Mouse (Mus musculus): ENCODE data around the gene Dach1. TPM values are rescaled to one million over a fixed set of nuclear protein-coding genes. Genes with fewer than 3 reads are reported as not detected.
A peak's percentile ranks its signal among the peaks of the same experiment; 100 is the strongest.

Gene Dach1
- total RNA-seq, 2 experiments from 2014 or later, result 2.7 to 5.6 TPM

GRCm38 (mm10) chr14:98035261-98035660 is 134.3 kb downstream of the Dach1 start:
- DNase-seq, result no peak

DNA sequence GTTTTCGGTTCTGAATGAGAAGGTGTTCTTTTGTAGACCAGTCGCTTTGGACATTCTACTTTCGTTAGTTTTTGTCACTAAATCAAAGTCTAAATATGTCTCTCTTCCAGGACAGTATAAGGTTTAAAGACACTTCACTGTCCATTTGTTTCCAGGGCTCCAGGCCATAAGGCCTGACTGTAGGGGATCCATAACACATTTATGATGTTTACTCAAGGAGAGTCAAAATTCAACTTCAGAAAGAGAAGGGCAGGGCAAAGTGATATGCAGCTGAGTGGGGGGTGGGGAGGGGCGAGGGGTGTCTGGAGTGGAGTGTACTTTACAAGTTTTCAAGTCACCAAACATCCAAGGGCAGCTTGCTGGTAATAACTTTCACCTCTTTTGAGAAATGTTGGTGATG is 146.0 kb downstream of the Dach1 start:
- DNase-seq, result no peak

GRCm38 (mm10) chr14:98014053-98014452 is 155.5 kb downstream of the Dach1 start:
- no peak for DNase-seq

DNA sequence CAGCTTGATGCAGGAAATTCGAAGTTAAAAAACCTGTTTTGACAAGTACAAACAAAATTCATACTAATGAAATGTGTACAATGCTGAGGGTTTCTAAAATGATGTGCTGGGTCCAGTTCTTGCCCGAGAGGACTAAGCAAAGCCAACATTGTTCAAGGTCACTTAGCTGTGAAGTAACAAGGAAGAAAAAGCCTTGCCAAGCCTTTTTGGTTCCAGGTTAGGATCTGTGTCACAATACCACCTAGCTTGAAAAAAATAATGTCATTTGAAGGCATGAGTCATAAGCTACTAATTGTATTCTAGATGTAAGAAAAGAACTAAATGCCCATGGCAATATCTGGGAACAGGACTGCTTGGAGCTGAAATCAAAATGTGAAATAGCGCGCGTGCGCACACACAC is 161.1 kb downstream of the Dach1 start:
- no peak for DNase-seq

GRCm38 (mm10) chr14:98002021-98002680 is 167.4 kb downstream of the Dach1 start:
- no peak for DNase-seq

DNA sequence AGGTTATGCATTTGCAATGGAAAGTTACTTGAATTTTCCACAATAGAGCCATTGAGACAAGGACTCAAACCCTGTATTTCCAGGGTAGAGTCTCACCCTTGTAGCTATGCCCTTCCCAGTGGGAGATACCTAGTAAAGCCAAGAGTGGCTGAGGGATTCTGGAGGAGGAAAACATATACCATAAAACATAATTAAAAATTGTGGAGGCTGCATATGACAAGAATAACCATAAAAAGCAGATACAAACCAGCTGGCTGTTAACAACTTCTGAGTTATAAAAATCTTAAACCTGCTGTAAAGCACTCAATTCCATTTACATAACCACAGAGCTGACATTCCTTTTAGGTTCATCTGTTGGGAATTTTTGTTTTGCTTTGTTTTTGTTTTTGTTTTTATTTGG is 171.0 kb downstream of the Dach1 start:
- DNase-seq, result no peak

DNA sequence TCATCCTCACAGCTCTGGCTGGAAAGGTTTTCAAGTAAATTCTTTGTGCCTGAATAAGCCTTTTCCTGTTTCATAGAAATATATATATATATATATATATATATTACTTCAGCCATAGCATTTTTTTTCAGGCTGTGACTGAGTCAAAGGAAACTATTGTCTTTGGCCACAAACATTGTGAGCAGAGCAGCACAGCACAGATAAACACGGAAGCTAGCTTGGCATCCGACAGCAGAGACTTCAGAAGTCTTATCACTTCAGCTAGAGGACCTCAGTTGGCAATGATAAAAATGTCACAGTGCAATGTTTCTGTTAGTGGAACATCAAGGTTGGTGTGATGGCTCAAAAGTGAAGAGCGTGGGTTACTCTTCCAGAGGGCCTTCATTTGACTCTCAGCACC is 186.3 kb downstream of the Dach1 start:
- no peak for DNase-seq

GRCm38 (mm10) chr14:97982676-97983075 is 186.9 kb downstream of the Dach1 start:
- no peak for DNase-seq

DNA sequence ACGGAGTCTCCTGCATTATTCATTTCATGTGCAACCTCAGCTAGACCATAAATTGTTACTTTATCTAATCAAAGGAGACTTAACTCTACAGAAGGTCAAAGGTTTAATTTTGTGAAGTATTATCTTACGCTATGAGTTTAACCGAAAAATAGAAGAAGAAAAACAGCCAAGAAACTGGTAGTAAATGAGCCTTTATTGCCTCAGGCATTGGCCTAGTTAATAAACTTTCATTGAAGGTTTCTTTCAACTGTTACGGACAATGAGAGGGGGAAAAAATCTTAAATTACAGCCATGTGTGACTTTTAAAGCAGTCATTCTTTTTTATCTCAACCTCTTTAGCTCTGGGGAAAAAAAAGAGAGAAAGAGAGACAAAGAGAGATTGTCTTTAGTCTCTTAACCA is 188.7 kb downstream of the Dach1 start:
- DNase-seq, result no peak

GRCm38 (mm10) chr14:97976091-97976490 is 193.5 kb downstream of the Dach1 start:
- no peak for DNase-seq

DNA sequence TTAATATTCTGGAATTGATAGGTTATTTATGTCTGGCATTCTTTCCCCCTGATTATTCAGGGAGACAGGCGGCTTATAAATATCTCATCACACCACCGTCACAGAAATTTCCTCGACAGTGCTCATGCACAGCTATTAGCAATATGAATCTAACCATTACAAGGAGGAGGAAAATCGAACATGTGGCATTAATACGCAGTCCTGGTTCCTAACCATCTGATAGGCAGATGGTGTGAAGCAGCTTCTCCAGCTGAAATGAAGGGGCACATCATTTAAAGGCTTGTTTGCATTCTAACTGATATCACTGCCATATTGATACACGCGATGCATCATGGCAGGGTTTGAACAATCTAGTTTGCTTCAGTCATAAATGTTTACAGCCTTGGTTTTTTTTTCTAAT is 194.1 kb downstream of the Dach1 start:
- no peak for DNase-seq

- no peak for DNase-seq
These were observed 205.0 kb downstream of the Dach1 start for GRCm38 (mm10) chr14:97964543-97965069.

GRCm38 (mm10) chr14:97963624-97964023 is 205.9 kb downstream of the Dach1 start:
- DNase-seq, result no peak

GRCm38 (mm10) chr14:97956356-97956755 is 213.2 kb downstream of the Dach1 start:
- DNase-seq, result no peak

DNA sequence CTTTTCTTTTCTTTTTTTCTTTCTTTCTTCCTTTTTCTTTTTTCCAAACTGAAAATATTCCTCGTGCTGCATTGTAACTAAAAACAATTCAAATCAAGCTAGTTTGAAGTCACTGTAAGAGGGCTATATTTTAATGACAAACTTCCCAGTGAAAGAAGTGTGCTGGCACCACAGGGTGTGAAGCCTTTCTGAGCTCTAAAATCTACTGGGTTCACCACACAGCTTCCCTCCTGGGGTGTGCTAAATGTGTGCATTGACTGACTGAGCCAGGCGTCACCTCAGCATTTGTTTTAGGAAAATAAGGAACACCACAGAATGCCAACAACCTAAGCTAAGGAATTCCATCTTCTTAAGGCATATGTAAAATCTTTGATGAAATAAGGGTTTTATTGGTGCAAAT is 224.1 kb downstream of the Dach1 start:
- DNase-seq, result no peak

- no peak for DNase-seq
These were observed 224.8 kb downstream of the Dach1 start for GRCm38 (mm10) chr14:97944643-97945268.

- no peak for DNase-seq
These were observed 227.2 kb downstream of the Dach1 start for GRCm38 (mm10) chr14:97942361-97942760.

GRCm38 (mm10) chr14:97896622-97897021 is 272.9 kb downstream of the Dach1 start:
- no peak for DNase-seq

DNA sequence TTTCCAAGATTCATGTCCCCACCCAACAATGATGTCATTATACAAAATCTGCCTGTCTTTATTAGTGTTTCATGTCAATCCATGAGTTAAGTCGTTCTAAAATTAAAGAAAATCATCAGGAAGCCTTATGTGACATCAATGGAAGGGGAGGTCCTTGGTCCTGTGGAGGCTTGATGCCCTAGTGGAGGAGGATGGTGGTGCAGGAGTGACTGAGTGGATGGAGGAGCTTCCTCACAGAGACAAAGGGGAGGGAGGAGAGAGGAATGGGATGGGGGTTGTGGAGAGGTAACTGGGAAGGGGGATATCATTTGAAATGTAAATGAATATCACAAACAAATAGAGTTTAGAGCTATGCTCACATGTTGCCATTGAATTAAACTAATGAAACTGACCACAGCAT is 287.6 kb downstream of the Dach1 start:
- peak in 1 of 2 experiments; percentile 1 for DNase-seq

DNA sequence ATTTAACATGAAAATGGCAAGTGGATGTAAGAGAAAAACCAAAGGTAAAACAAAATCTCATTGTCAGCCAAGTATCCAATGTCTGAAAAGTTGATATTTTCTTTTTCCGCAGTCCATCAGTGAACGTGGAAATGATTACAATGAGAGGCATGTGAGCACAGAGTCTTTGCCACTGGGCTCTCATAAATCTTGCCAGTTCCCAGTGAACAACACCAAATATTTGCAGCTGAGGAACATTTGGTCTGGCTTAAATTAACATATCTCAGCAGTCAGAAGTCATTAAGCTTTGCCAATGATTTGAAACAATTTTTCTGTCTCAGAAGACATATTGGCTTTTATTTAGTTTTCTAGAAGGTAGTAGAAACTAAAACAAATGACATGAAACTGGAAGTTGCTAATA is 298.6 kb downstream of the Dach1 start:
- no peak for DNase-seq

DNA sequence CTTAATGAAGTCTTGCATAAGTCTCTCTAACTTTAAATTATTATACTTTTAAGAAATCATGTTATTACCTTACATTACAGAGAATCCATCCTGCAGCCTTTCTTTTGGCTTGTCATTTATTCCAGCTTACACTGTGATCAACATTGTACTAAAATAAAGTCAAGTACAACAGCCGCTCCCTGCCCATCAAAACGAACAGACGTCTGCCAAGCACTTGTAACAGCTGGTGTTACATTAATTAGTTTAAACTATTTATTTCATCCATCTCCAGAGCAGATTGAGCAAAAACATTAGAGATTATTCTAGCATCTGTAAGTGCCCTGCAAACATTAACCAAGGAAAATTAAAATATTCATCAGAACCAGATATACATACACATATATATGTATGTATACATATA is 311.2 kb downstream of the Dach1 start:
- no peak for DNase-seq

DNA sequence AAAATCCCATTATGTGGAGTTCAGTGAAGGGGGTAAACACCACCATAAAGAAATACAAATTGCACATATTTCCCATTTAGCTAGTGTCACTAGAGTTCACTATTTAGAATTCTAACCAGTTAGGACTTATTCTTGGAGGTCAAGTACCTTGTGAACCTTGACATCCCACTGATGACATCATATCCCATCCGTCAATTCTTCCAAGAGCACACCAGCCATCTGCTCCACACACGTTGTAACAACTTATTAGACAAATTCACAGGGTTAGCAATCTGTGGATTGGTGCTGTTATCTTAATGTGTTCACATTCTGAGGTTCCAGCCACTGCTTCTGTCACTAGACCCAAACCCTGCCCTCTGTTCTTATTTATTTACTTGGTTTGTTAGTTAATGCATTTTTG is 312.3 kb downstream of the Dach1 start:
- no peak for DNase-seq

GRCm38 (mm10) chr14:97855345-97855744 is 314.2 kb downstream of the Dach1 start:
- DNase-seq, result no peak

- no peak for DNase-seq
These were observed 319.1 kb downstream of the Dach1 start for GRCm38 (mm10) chr14:97850486-97850885.

All from adrenal gland, postnatal 36 days (tissue).